ENCODE assay signal across 10 mouse cellular contexts in the genomic region with DNA sequence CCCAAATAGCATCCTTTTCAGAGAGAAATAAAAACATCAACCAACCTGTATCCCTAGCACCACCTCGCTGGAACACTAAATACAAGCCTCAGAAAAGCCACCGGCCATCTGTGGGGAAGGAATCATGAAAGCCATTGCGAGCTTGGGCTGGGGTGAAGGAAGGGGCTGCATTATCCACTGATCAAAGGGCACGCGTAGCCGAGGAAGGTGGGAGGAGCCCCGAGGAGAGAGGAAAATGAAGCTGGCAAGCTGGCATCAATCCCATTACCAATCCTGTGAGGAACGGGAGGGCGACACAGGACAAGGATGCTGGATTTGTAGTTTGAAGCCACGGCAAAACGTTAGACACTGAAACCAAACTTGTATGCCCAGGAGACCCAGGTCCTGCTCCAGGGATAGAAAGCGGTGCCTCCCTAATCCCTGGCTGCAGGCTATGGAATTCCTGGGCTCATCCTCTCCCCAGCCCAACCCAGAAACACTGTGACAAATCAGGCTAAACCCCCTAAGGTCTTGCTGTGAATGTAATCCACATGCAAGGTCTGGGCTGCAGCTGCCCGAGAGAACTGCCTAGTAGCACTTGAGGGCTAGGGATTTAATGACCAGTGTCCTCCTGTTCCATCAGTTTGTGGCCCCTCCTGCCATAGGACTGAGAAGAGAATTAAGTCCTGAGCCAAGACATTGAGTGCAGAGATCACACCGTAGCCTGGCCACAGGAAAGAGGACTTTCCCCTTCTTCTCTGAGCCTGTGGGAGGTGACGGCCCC.
DNase-seq lines count a peak whose midpoint lies in the region; ATAC-seq and TF ChIP-seq lines count a peak whose summit lies in the region.
"Had no signal": no experiment of that assay in that cellular context is flagged by ENCODE, and none has a peak within 500 bp of the region (broad histone marks: within the 10 kb centered on the region; RNA-seq: fewer than 3 reads in every experiment).

No protein-coding gene starts in this region.

- no peaks in the 10 kb centered on the region for H3K36me3 ChIP-seq in lung, embryonic 14.5 days (ENCODE audit: insufficient read depth)
- no peaks in the 10 kb centered on the region for H3K36me3 ChIP-seq in limb, embryonic 15.5 days

- no peaks in the 10 kb centered on the region for H3K27me3 ChIP-seq in lung, embryonic 14.5 days (ENCODE audit: insufficient read depth, low read length)
- no peaks in the 10 kb centered on the region for H3K27me3 ChIP-seq in limb, embryonic 15.5 days

- H3K4me2 ChIP-seq in lung, embryonic 14.5 days: 0 out of 2 replicates have a peak overlapping the region, but pooled peaks have one; percentile 13
- H3K4me2 ChIP-seq in limb, embryonic 15.5 days: 0 out of 2 replicates have a peak overlapping the region, but pooled peaks have one; percentile 19

- no peak overlapping the region for H3K27ac ChIP-seq in lung, embryonic 14.5 days (ENCODE audit: low read depth)
- H3K27ac ChIP-seq in limb, embryonic 15.5 days: peak overlapping the region; percentile 61; the same call in 1 of the 2 replicates
- no peak overlapping the region for H3K27ac ChIP-seq in layer of hippocampus, adult 2 months
- H3K27ac ChIP-seq: left cerebral cortex, adult 2 months had no signal

- peaks cover 7% of the 10 kb centered on the region for H3K4me1 ChIP-seq in lung, embryonic 14.5 days (ENCODE audit: insufficient read depth)
- H3K4me1 ChIP-seq in limb, embryonic 15.5 days: peaks cover 44% of the 10 kb centered on the region

- H3K9ac ChIP-seq in lung, embryonic 14.5 days: no peak overlapping the region
- no peak overlapping the region for H3K9ac ChIP-seq in limb, embryonic 15.5 days

- no peak overlapping the region for H3K4me3 ChIP-seq in lung, embryonic 14.5 days (ENCODE audit: low read depth, low read length)
- H3K4me3 ChIP-seq in limb, embryonic 15.5 days: no peak overlapping the region
- H3K4me3 ChIP-seq in layer of hippocampus, adult 2 months: no peak overlapping the region; the same call in 1 of the 2 replicates
- H3K4me3 ChIP-seq: left cerebral cortex, adult 2 months had no signal

- ATAC-seq in lung, embryonic 14.5 days (ENCODE audit: insufficient read depth): no peak
- ATAC-seq in limb, embryonic 15.5 days (ENCODE audit: insufficient number of reproducible peaks, low FRiP score, low TSS enrichment, low read depth): no peak
- ATAC-seq in monocyte, adult 5-6 weeks (replicated peaks; ENCODE audit: insufficient number of reproducible peaks, low FRiP score, low TSS enrichment, poor library complexity, severe bottlenecking): no peak

- no peaks in the 10 kb centered on the region for H3K9me3 ChIP-seq in lung, embryonic 14.5 days (ENCODE audit: low read depth, low read length)
- no peaks in the 10 kb centered on the region for H3K9me3 ChIP-seq in limb, embryonic 15.5 days

- peak; percentile 31 for DNase-seq in adrenal gland, adult 2 months
- no peak for DNase-seq in adrenal gland, postnatal 25 days
- no peak for DNase-seq in lung, embryonic 14.5 days
- no peak for DNase-seq in lung, postnatal 36 days
- no peak for DNase-seq in urinary bladder, postnatal 25 days (ENCODE audit: low spot score)
- DNase-seq in layer of hippocampus, adult 2 months (ENCODE audit: low spot score in 2 of 2): no peak
- DNase-seq: cerebellum, adult 11 months had no signal

- WGBS in lung, embryonic 14.5 days: 16% methylated on average over 15 of the region's 15 CpGs
- 11% methylated on average over 15 of the region's 15 CpGs for WGBS in limb, embryonic 15.5 days

- no peak for TF ChIP-seq CTCF in lung, embryonic 14.5 days (IDR thresholded peaks at IDR 0.05; ENCODE audit: low read depth)
- no peak for TF ChIP-seq CTCF in layer of hippocampus, adult 2 months (conservative IDR thresholded peaks at IDR 0.05)
